Mouse (Mus musculus) C2C12 (cell line): ENCODE results near the gene Lce1i. TPM values are rescaled to one million over a fixed set of nuclear protein-coding genes. Genes with fewer than 3 reads are reported as not detected.
"Not testable (repeated sequence)": the region's sequence is repeated elsewhere in the genome, so short reads cannot be mapped to it uniquely, and the experiment has no call there.

Experiments used
- H3K27me3 ChIP-seq: one replicate; pipeline ENCODE4 v1.6.1; 2011; ENCODE audit not compliant: control insufficient read depth, insufficient read depth, insufficient read length
- H3K36me3 ChIP-seq: one replicate; pipeline ENCODE4 v1.6.1; 2011; ENCODE audit not compliant: control insufficient read depth, insufficient read depth
- H3K4me3 ChIP-seq: one replicate; pipeline ENCODE4 v1.5.1; 2011; ENCODE audit warnings: mild to moderate bottlenecking, control low read depth; ENCODE audit not compliant: poor library complexity, insufficient read depth, severe bottlenecking
- H3K79me2 ChIP-seq: one replicate; pipeline ENCODE4 v1.6.1; 2011; ENCODE audit not compliant: control insufficient read depth, insufficient read depth
- H3K79me3 ChIP-seq: one replicate; pipeline ENCODE4 v1.6.1; 2011; ENCODE audit warnings: low read depth, control low read depth
- H3ac ChIP-seq: one replicate; pipeline ENCODE3; 2011; ENCODE audit warnings: low read depth; ENCODE audit not compliant: control insufficient read depth, insufficient read length
- CEBPB ChIP-seq: IDR thresholded peaks from one replicate; pipeline ENCODE4 v1.6.1; 2011; ENCODE audit warnings: low read depth, mild to moderate bottlenecking, control low read depth, moderate library complexity
- CTCF ChIP-seq: IDR thresholded peaks from one replicate; pipeline ENCODE4 v1.5.1; 2011; ENCODE audit not compliant: control insufficient read depth, insufficient read depth, insufficient read length
- FOSL1 ChIP-seq: IDR thresholded peaks from one replicate; pipeline ENCODE4 v1.8.0; 2011; ENCODE audit warnings: mild to moderate bottlenecking, low read length; ENCODE audit not compliant: poor library complexity, insufficient read depth, severe bottlenecking
- MAX ChIP-seq: IDR thresholded peaks from one replicate; pipeline ENCODE4 v1.6.1; 2011; ENCODE audit warnings: mild to moderate bottlenecking, control low read depth
- MYOD1 ChIP-seq: IDR thresholded peaks from one replicate; pipeline ENCODE4 v1.6.1; 2011; ENCODE audit warnings: low read depth; ENCODE audit not compliant: control insufficient read depth, insufficient read length
- MYOG ChIP-seq: IDR thresholded peaks from one replicate; pipeline ENCODE4 v1.6.1; 2011; ENCODE audit not compliant: control insufficient read depth, insufficient read length; ENCODE audit errors: extremely low read depth
- USF1 ChIP-seq: IDR thresholded peaks from one replicate; pipeline ENCODE4 v1.6.1; 2011; ENCODE audit warnings: low read depth, mild to moderate bottlenecking, control low read depth, moderate library complexity
- long read RNA-seq, 2 experiments: library from polyadenylated mRNA; unstranded; transcript quantifications; one replicate each; pipeline ENCODE4 v2.0.0; 2019 to 2020
- polyA plus RNA-seq: library from polyadenylated mRNA; unstranded; fragments of >200 nt; fragmentation: generic; extraction: Trizol; gene quantifications from one replicate; pipeline ENCODE4 v1.2.1, GENCODE M21; 2012; ENCODE audit warnings: missing spikeins

Gene Lce1i
- polyA plus RNA-seq: not detected
- long read RNA-seq, experiment 1: 0 reads
- long read RNA-seq, experiment 2: 0 reads

GRCm38 (mm10) chr3:92778799-92779198 lies at the start of gene Lce1i:
Gene Lce1i, minus strand, starts transcription at chr3:92778899.
- H3K79me3 ChIP-seq: no peaks in the 10 kb centered on the region
- no peak for TF ChIP-seq CTCF
- TF ChIP-seq MYOG: no peak
- no peak for TF ChIP-seq USF1
- TF ChIP-seq FOSL1: no peak
- TF ChIP-seq MAX: no peak
- no peak for TF ChIP-seq CEBPB
- no peak for TF ChIP-seq MYOD1

GRCm38 (mm10) chr3:92827108-92827507 lies 48.4 kb upstream of the Lce1i start, which contains the start of gene Kprp:
Gene Kprp, minus strand, starts transcription at chr3:92827247.
- H3K27me3 ChIP-seq: no peaks in the 10 kb centered on the region
- H3ac ChIP-seq: no peak within 1 kb of the TSS
- no peak within 1 kb of the TSS for H3K4me3 ChIP-seq
- no peaks in the 10 kb centered on the region for H3K36me3 ChIP-seq
- TF ChIP-seq MYOG: no peak
- no peak for TF ChIP-seq CTCF
- no peak for TF ChIP-seq USF1
- TF ChIP-seq MYOD1: no peak
- TF ChIP-seq MAX: no peak
- no peak for TF ChIP-seq CEBPB
- no peaks in the 10 kb centered on the region for H3K79me2 ChIP-seq
- no peaks in the 10 kb centered on the region for H3K79me3 ChIP-seq

More at GRCm38 (mm10) chr3:92778799-92779198, at the start of gene Lce1i:
- no peak within 1 kb of the TSS for H3K4me3 ChIP-seq
- H3K36me3 ChIP-seq: no peaks in the 10 kb centered on the region
- peaks cover 4% of the 10 kb centered on the region for H3K27me3 ChIP-seq
- H3ac ChIP-seq: no peak within 1 kb of the TSS
- no peaks in the 10 kb centered on the region for H3K79me2 ChIP-seq

- Histone ChIP-seq H3K36me3 (no peaks in the 10 kb centered on the region), H3ac (no peak overlapping the region), H3K4me3 (no peak overlapping the region), H3K79me3 (no peaks in the 10 kb centered on the region), H3K79me2 (no peaks in the 10 kb centered on the region), H3K27me3 (no peaks in the 10 kb centered on the region)
- TF ChIP-seq MYOG (no peak), CTCF (no peak), FOSL1 (no peak), USF1 (no peak), MAX (no peak), MYOD1 (no peak), CEBPB (no peak)
These were observed 47.1 kb upstream of the Lce1i start for GRCm38 (mm10) chr3:92825808-92826207.

- H3ac ChIP-seq: not testable (repeated sequence)
These were observed 37.3 kb upstream of the Lce1i start for GRCm38 (mm10) chr3:92816036-92816435.

GRCm38 (mm10) chr3:92815581-92815980 lies 36.9 kb upstream of the Lce1i start:
- no peaks in the 10 kb centered on the region for H3K79me2 ChIP-seq
- H3K36me3 ChIP-seq: no peaks in the 10 kb centered on the region
- H3K79me3 ChIP-seq: no peaks in the 10 kb centered on the region
- no peak overlapping the region for H3ac ChIP-seq
- H3K27me3 ChIP-seq: no peaks in the 10 kb centered on the region
- H3K4me3 ChIP-seq: no peak overlapping the region
- TF ChIP-seq MYOD1 (no peak), MAX (no peak), CTCF (no peak), USF1 (no peak), FOSL1 (no peak), CEBPB (no peak), MYOG (no peak)

More at GRCm38 (mm10) chr3:92816036-92816435, 37.3 kb upstream of the Lce1i start:
- not testable (repeated sequence) for H3K79me3 ChIP-seq, H3K79me2 ChIP-seq, H3K27me3 ChIP-seq, H3K4me3 ChIP-seq, H3K36me3 ChIP-seq

- TF ChIP-seq USF1 (no peak), MAX (no peak)
- no peak within 1 kb of the TSS for H3K4me3 ChIP-seq
- no peak within 1 kb of the TSS for H3ac ChIP-seq
- H3K79me3 ChIP-seq: no peaks in the 10 kb centered on the region
- no peaks in the 10 kb centered on the region for H3K79me2 ChIP-seq
- no peaks in the 10 kb centered on the region for H3K36me3 ChIP-seq
- H3K27me3 ChIP-seq: no peaks in the 10 kb centered on the region
These were observed 29.1 kb upstream of the Lce1i start, which contains the start of gene Lce1k for GRCm38 (mm10) chr3:92807791-92808190. Gene Lce1k, minus strand, starts transcription at chr3:92807891.
